Mouse (Mus musculus) forebrain, embryonic 11.5 days (tissue): ENCODE measurements at regions not wholly inside any gene's neighbourhood (a gene's known extent, or its start where the extent isn't known, plus 50 kb on each side); places are given as distances from the start of the nearest gene placed in this dataset.

Experiments used
- ATAC-seq: fragments of 200-750 bp; cut with Nextera tagmentation; replicated peaks from 2 replicates; pipeline ENCODE4 v1.8.0; 2017; ENCODE audit warnings: moderate TSS enrichment; ENCODE audit not compliant: low FRiP score
- DNase-seq: peaks from one replicate; pipeline ENCODE4 v3.0.0-alpha.2; 2017; ENCODE audit warnings: low spot score
- H3K27ac ChIP-seq: fragments of 300-500 bp; sonication (generic); 2 replicates; pipeline ENCODE4 v1.5.1; 2014; ENCODE audit warnings: low read depth, low read length
- H3K27me3 ChIP-seq: fragments of 300-500 bp; sonication (generic); 2 replicates; pipeline ENCODE4 v1.6.1; 2014; ENCODE audit warnings: mild to moderate bottlenecking, low read length, mixed read lengths; ENCODE audit not compliant: control insufficient read depth, insufficient read depth
- H3K36me3 ChIP-seq: fragments of 300-500 bp; sonication (generic); 2 replicates; pipeline ENCODE4 v1.6.1; 2014; ENCODE audit warnings: mild to moderate bottlenecking, low read length, moderate library complexity, mixed read lengths; ENCODE audit not compliant: control insufficient read depth, insufficient read depth
- H3K4me1 ChIP-seq: fragments of 300-500 bp; sonication (generic); replicated peaks from 2 replicates; pipeline ENCODE4 v1.6.1; 2014; ENCODE audit warnings: low read length, mixed read lengths; ENCODE audit not compliant: control insufficient read depth, insufficient read depth
- H3K4me2 ChIP-seq: fragments of 300-500 bp; sonication (generic); 2 replicates; pipeline ENCODE4 v1.6.1; 2014; ENCODE audit warnings: low read depth, mild to moderate bottlenecking, low read length, moderate library complexity, mixed read lengths; ENCODE audit not compliant: severe bottlenecking
- H3K4me3 ChIP-seq: fragments of 300-500 bp; sonication (generic); 2 replicates; pipeline ENCODE4 v1.5.1; 2014; ENCODE audit warnings: low read depth, low read length
- H3K9ac ChIP-seq: fragments of 300-500 bp; sonication (generic); 2 replicates; pipeline ENCODE4 v1.6.1; 2014; ENCODE audit warnings: low read length
- H3K9me3 ChIP-seq: fragments of 300-500 bp; sonication (generic); 2 replicates; pipeline ENCODE4 v1.6.1; 2016; ENCODE audit warnings: low read length, mixed read lengths; ENCODE audit not compliant: control insufficient read depth
- WGBS: fragments of 180-500 bp; shearing (Covaris S2); extraction: QIAGEN DNeasy Blood & Tissue Kit; methylation state at CpG from one replicate; pipeline ENCODE4 v1.1.7; 2014; 5-methylcytosine and 5-hydroxymethylcytosine counted together

- H3K36me3 ChIP-seq = no peaks in the 10 kb centered on the region
- ATAC-seq (no peak), DNase-seq (no peak)
- no peaks in the 10 kb centered on the region for H3K9me3 ChIP-seq
- no peak overlapping the region for H3K4me3 ChIP-seq
- H3K27me3 ChIP-seq = no peaks in the 10 kb centered on the region
- no peak overlapping the region for H3K4me2 ChIP-seq
- H3K9ac ChIP-seq = no peak overlapping the region
- peaks cover 26% of the 10 kb centered on the region for H3K4me1 ChIP-seq
- no peak overlapping the region for H3K27ac ChIP-seq
- 41% methylated on average over 10 of the region's 10 CpGs for WGBS
Observed at GRCm38 (mm10) chr11:113014186-113015010, 232.4 kb downstream of the Sox9 start.

- H3K36me3 ChIP-seq = no peaks in the 10 kb centered on the region
- 56% methylated on average over 13 of the region's 13 CpGs for WGBS
- H3K27me3 ChIP-seq = no peaks in the 10 kb centered on the region
- no peak overlapping the region for H3K9ac ChIP-seq
- H3K4me2 ChIP-seq = no peak overlapping the region
- peaks cover 26% of the 10 kb centered on the region for H3K4me1 ChIP-seq
- DNase-seq = no peak
- no peaks in the 10 kb centered on the region for H3K9me3 ChIP-seq
- no peak for ATAC-seq
- no peak overlapping the region for H3K4me3 ChIP-seq
- no peak overlapping the region for H3K27ac ChIP-seq
Observed at GRCm38 (mm10) chr11:113015686-113016304, 233.8 kb downstream of the Sox9 start.

- WGBS = 18% methylated on average over 7 of the region's 7 CpGs
- Histone ChIP-seq H3K4me2 (peak overlapping the region; percentile 22; the same call in 1 of the 2 replicates), H3K4me3 (no peak overlapping the region), H3K9me3 (no peaks in the 10 kb centered on the region; the same call in 1 of the 2 replicates), H3K4me1 (peaks cover 26% of the 10 kb centered on the region), H3K9ac (peak overlapping the region; percentile 23; the same call in 1 of the 2 replicates), H3K27me3 (no peaks in the 10 kb centered on the region), H3K27ac (peak overlapping the region; percentile 68), H3K36me3 (no peaks in the 10 kb centered on the region)
- DNase-seq (peak; percentile 79), ATAC-seq (peak; percentile 85)
Observed at GRCm38 (mm10) chr11:113016801-113017715, 235.0 kb downstream of the Sox9 start.

- H3K4me2 ChIP-seq = no peak overlapping the region
- H3K27me3 ChIP-seq = no peaks in the 10 kb centered on the region
- no peak for DNase-seq
- H3K27ac ChIP-seq = no peak overlapping the region
- no peaks in the 10 kb centered on the region for H3K36me3 ChIP-seq
- peaks cover 3% of the 10 kb centered on the region; the same call in 1 of the 2 replicates for H3K9me3 ChIP-seq
- no peak overlapping the region for H3K9ac ChIP-seq
- no peak for ATAC-seq
- H3K4me1 ChIP-seq = peaks cover 18% of the 10 kb centered on the region
- WGBS = 52% methylated on average over 4 of the region's 4 CpGs
- H3K4me3 ChIP-seq = no peak overlapping the region
Observed at GRCm38 (mm10) chr11:113021533-113021932, 239.5 kb downstream of the Sox9 start.

GRCm38 (mm10) chr11:113026994-113027393 lies 245.0 kb downstream of the Sox9 start:
- Histone ChIP-seq H3K36me3 (no peaks in the 10 kb centered on the region), H3K9me3 (peaks cover 3% of the 10 kb centered on the region; the same call in 1 of the 2 replicates), H3K4me1 (no peaks in the 10 kb centered on the region), H3K4me2 (no peak overlapping the region), H3K27ac (no peak overlapping the region), H3K27me3 (no peaks in the 10 kb centered on the region), H3K9ac (no peak overlapping the region), H3K4me3 (no peak overlapping the region)
- ATAC-seq (no peak), DNase-seq (no peak)
- WGBS = 71% methylated on average over 6 of the region's 6 CpGs

GRCm38 (mm10) chr11:113028235-113028919 lies 246.4 kb downstream of the Sox9 start:
- H3K9me3 ChIP-seq = no peaks in the 10 kb centered on the region
- H3K36me3 ChIP-seq = no peaks in the 10 kb centered on the region
- no peaks in the 10 kb centered on the region for H3K27me3 ChIP-seq
- H3K4me2 ChIP-seq = no peak overlapping the region
- WGBS = 96% methylated on average over 8 of the region's 8 CpGs
- no peak overlapping the region for H3K27ac ChIP-seq
- no peak for ATAC-seq
- H3K9ac ChIP-seq = no peak overlapping the region
- H3K4me3 ChIP-seq = no peak overlapping the region
- DNase-seq = no peak
- no peaks in the 10 kb centered on the region for H3K4me1 ChIP-seq

- Histone ChIP-seq H3K9me3 (no peaks in the 10 kb centered on the region), H3K9ac (no peak overlapping the region), H3K27me3 (no peaks in the 10 kb centered on the region), H3K27ac (no peak overlapping the region), H3K4me3 (no peak overlapping the region), H3K4me1 (no peaks in the 10 kb centered on the region), H3K36me3 (no peaks in the 10 kb centered on the region), H3K4me2 (no peak overlapping the region)
- ATAC-seq = no peak
- WGBS = 59% methylated on average over 8 of the region's 8 CpGs
- DNase-seq = no peak
Observed at GRCm38 (mm10) chr11:113031405-113031804, 249.4 kb downstream of the Sox9 start.
